Mouse (Mus musculus) lung, embryonic 14.5 days (tissue): ENCODE data around the gene D430041D05Rik. TPM values are rescaled to one million over a fixed set of nuclear protein-coding genes. Genes with fewer than 3 reads are reported as not detected.
"Not testable (repeated sequence)": the region's sequence is repeated elsewhere in the genome, so short reads cannot be mapped to it uniquely, and the experiment has no call there.

Experiments used
- ATAC-seq: fragments of 200-750 bp; cut with Nextera tagmentation; 2 replicates; pipeline ENCODE4 v1.8.0; 2017; ENCODE audit warnings: mild to moderate bottlenecking, moderate TSS enrichment, moderate library complexity; ENCODE audit not compliant: insufficient read depth
- DNase-seq: peaks from one replicate; pipeline ENCODE4 v3.0.0-alpha.2; 2015
- H3K27ac ChIP-seq: fragments of 300-500 bp; sonication (generic); 2 replicates; pipeline ENCODE4 v1.5.1; 2014; ENCODE audit warnings: low read depth, mild to moderate bottlenecking, moderate library complexity
- H3K27me3 ChIP-seq: fragments of 300-500 bp; sonication (generic); 2 replicates; pipeline ENCODE4 v1.6.1; 2014; ENCODE audit warnings: low read length, control low read depth; ENCODE audit not compliant: insufficient read depth
- H3K36me3 ChIP-seq: fragments of 300-500 bp; sonication (generic); 2 replicates; pipeline ENCODE4 v1.6.1; 2014; ENCODE audit warnings: control low read depth; ENCODE audit not compliant: insufficient read depth
- H3K4me1 ChIP-seq: fragments of 300-500 bp; sonication (generic); 2 replicates; pipeline ENCODE4 v1.6.1; 2014; ENCODE audit warnings: antibody characterized with exemption, control low read depth; ENCODE audit not compliant: insufficient read depth
- H3K4me2 ChIP-seq: fragments of 300-500 bp; sonication (generic); 2 replicates; pipeline ENCODE4 v1.6.1; 2014; ENCODE audit warnings: mild to moderate bottlenecking
- H3K4me3 ChIP-seq: fragments of 300-500 bp; sonication (generic); 2 replicates; pipeline ENCODE4 v1.5.1; 2014; ENCODE audit warnings: low read depth, low read length
- H3K9ac ChIP-seq: fragments of 300-500 bp; sonication (generic); 2 replicates; pipeline ENCODE4 v1.6.1; 2014
- H3K9me3 ChIP-seq: fragments of 300-500 bp; sonication (generic); 2 replicates; pipeline ENCODE4 v1.6.1; 2016; ENCODE audit warnings: low read depth, low read length, control low read depth
- CTCF ChIP-seq: IDR thresholded peaks from 2 replicates; pipeline ENCODE4 v1.5.1; 2016; ENCODE audit warnings: antibody characterized with exemption, low read depth
- WGBS: fragments of 180-500 bp; shearing (Covaris S2); extraction: QIAGEN DNeasy Blood & Tissue Kit; methylation state at CpG from one replicate; pipeline ENCODE4 v1.1.7; 2014; 5-methylcytosine and 5-hydroxymethylcytosine counted together
- polyA plus RNA-seq: library from polyadenylated mRNA; unstranded; fragments of >200 nt; fragmentation: Nextera tagmentation; extraction: Ambion mirVana; gene quantifications from 2 replicates; pipeline ENCODE4 v1.2.1, GENCODE M21; 2014

D430041D05Rik gene
- polyA plus RNA-seq, 1 experiment from 2014 or later = 1.3 TPM

DNA sequence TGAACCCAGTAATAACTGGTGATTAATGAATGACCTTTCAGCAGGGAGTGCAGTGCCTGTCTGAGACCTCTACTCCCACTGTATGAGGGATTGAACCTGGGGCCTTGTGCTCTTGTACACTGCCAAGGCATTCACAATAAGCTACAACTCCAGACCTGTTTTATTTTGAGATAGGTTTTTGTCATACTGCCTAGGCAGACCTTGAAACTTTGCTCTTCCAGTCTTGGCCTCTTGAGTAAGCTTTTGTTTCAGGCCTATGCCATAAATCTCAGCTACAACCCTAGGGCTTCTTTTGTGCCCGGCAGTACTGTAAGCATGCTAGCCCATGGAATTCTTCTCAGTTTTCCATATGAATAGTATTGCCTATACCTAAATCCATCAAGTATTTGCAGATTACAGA lies 291.7 kb downstream of the D430041D05Rik start:
- Histone ChIP-seq H3K9ac (no peak overlapping the region), H3K27me3 (no peaks in the 10 kb centered on the region), H3K4me2 (no peak overlapping the region), H3K9me3 (no peaks in the 10 kb centered on the region), H3K4me3 (no peak overlapping the region), H3K27ac (no peak overlapping the region), H3K36me3 (no peaks in the 10 kb centered on the region), H3K4me1 (0 out of 2 replicates have a peak, but pooled peaks cover 3% of the 10 kb centered on the region)
- ATAC-seq (no peak), DNase-seq (no peak)
- TF ChIP-seq CTCF = no peak
- 74% methylated on average over 1 of the region's 1 CpGs for WGBS

DNA sequence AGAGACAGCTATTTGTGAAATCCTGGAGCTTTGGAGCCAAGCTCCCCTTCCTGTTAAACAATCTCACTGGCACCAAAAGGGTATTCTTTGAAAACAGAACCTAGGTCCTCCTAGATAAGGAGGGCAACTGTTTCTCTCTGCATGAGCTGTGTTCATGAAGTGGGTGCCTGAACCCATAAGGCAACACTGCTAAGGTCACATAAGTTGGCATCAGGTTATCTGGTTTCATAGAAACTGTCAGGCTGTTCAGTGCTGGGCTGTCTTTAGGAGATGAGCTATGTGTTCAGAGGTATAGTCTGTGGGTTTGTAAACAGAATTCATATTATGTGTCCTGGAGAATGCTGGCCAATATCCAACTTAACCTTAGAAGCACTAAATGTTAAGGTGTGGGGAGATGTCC lies 293.6 kb downstream of the D430041D05Rik start:
- DNase-seq, H3K36me3 ChIP-seq, H3K4me1 ChIP-seq, H3K4me3 ChIP-seq, H3K9me3 ChIP-seq, H3K9ac ChIP-seq, ATAC-seq, H3K27ac ChIP-seq, H3K4me2 ChIP-seq, H3K27me3 ChIP-seq: not testable (repeated sequence)

DNA sequence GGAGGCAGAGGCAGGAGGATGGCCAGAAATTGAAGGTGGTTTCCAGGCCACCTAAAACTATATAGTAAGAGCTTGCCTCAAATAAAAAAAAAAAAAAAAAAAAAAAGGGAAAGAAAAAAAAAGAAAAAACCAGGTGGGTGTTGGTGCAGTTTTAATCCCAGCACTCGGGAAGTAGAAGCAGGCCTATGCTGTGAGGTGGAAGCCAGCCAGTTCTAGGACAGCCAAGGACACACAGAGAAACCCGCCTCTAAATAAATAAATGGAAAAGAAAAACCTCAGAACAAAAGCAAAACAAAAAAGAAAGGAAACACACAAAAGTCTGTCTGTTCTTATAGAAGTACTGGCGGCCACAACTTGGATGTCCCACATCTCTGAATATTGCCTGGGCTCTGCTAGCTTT lies 295.9 kb downstream of the D430041D05Rik start:
- Histone ChIP-seq H3K27ac (no peak overlapping the region), H3K9ac (no peak overlapping the region), H3K36me3 (no peaks in the 10 kb centered on the region), H3K4me1 (no peaks in the 10 kb centered on the region), H3K9me3 (no peaks in the 10 kb centered on the region), H3K4me3 (no peak overlapping the region), H3K27me3 (no peaks in the 10 kb centered on the region), H3K4me2 (no peak overlapping the region)
- 77% methylated on average over 3 of the region's 3 CpGs for WGBS
- ATAC-seq (no peak), DNase-seq (no peak)
- no peak for TF ChIP-seq CTCF

DNA sequence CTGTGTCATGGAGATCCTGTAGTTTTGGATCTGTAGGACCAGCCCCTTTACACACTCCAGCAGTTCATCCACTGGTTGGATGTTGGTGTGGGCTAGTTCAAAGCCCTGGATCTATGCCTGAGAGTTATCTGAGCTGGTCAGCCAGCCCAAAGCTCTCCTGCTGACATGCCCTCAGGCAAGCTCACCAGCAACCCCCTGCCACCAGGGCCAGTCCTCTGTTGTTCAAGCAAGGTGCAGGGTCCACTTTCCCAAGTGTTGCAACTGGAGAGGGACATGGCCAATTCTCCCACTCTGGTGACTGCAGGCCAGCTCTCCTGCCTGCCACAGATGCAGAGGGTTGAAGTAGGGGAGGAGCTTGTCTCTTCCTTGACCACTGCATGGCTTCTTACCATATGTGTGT lies 297.2 kb downstream of the D430041D05Rik start:
- H3K4me3 ChIP-seq, H3K27me3 ChIP-seq, DNase-seq, ATAC-seq, H3K9me3 ChIP-seq, H3K4me2 ChIP-seq, H3K27ac ChIP-seq, H3K4me1 ChIP-seq, H3K36me3 ChIP-seq, H3K9ac ChIP-seq: not testable (repeated sequence)

DNA sequence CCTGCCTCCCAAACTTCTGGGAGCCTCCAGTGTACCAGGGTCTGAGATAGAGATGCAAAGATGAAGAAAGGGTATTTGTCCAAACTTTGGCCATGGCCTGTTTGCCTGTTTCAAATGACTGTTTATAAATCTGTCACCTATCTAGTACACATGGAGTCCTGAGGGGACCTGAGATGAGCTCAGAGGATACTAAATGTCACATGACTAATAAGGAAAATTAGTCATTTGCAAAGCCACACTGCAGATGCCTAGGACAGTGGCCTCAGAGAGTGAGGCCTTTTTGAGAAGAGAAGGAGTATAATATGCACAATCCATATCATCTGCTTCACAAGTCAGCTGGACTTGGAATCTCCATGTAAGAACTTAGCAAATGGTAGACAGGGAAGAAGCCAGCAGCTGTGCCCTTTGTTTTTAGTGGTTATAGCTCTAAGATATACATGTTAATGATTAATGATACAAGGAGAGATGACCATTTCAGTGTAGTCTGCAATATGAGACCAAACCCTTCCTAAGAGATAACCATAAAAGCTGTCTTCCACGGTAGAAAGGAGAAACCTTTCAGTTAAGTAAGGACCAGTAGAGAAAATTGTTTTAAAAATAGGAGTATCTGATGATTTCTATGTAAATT lies 299.5 kb downstream of the D430041D05Rik start:
- ATAC-seq, H3K9ac ChIP-seq: not testable (repeated sequence)
- WGBS = no CpG with 5 or more reads among the region's 1 CpGs

DNA sequence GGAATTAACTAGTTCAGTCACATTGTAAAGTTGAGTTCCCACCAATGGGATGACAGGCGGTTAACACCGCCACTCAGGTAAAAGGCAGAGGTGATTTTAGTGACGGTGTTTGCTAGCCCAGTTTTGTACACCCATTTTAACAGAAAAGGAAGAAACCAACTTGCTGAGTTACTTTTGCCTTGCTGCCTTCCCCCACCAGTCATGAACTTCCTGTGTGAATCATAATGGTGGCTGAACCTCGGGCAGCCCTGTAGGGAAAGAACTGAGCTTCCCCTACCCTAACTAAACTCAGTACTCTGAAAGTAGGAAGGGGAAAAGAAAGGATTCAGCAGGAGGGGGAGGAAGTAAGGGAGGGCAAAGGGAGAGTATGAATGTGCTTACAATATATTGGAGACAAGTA lies 300.8 kb downstream of the D430041D05Rik start:
- H3K27ac ChIP-seq = peak overlapping the region; percentile 6; the same call in 1 of the 2 replicates
- ATAC-seq = no peak
- H3K9ac ChIP-seq = no peak overlapping the region
- no peak for DNase-seq
- H3K27me3 ChIP-seq = no peaks in the 10 kb centered on the region
- H3K4me2 ChIP-seq = no peak overlapping the region
- TF ChIP-seq CTCF = no peak
- H3K9me3 ChIP-seq = no peaks in the 10 kb centered on the region
- H3K4me3 ChIP-seq = no peak overlapping the region
- 83% methylated on average over 4 of the region's 4 CpGs for WGBS
- H3K36me3 ChIP-seq = no peaks in the 10 kb centered on the region
- no peaks in the 10 kb centered on the region for H3K4me1 ChIP-seq

More for the DNA sequence above, 299.5 kb downstream of the D430041D05Rik start:
- not testable (repeated sequence) for H3K36me3 ChIP-seq, DNase-seq, H3K4me1 ChIP-seq, H3K4me2 ChIP-seq, H3K4me3 ChIP-seq, H3K9me3 ChIP-seq, H3K27me3 ChIP-seq, H3K27ac ChIP-seq

DNA sequence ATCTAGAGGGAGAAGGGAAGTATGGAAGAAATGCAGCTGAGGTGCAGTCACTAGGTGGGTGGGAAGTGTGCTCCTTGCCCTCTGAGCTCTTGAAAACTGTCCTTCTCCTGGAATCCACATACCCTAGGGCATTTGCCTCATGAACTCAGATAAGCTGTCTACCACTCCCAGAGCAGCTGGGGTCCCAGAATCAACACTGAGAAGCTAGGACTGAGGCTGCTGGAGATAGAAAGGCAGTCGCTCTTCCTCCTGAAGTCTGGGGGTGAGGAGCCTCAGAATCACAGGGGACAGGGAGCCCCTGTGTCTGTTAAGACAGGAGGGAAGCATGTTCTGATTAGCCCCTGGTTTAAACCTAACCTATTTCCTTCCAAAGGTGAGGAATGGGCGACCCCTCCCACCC lies 301.3 kb downstream of the D430041D05Rik start:
- DNase-seq (no peak), ATAC-seq (no peak)
- TF ChIP-seq CTCF = no peak
- H3K9ac ChIP-seq = no peak overlapping the region
- no peaks in the 10 kb centered on the region for H3K4me1 ChIP-seq
- no peaks in the 10 kb centered on the region for H3K27me3 ChIP-seq
- H3K9me3 ChIP-seq = no peaks in the 10 kb centered on the region
- H3K4me3 ChIP-seq = no peak overlapping the region
- WGBS = 51% methylated on average over 2 of the region's 2 CpGs
- H3K36me3 ChIP-seq = no peaks in the 10 kb centered on the region
- H3K27ac ChIP-seq = peak overlapping the region; percentile 6; the same call in 1 of the 2 replicates
- no peak overlapping the region for H3K4me2 ChIP-seq

DNA sequence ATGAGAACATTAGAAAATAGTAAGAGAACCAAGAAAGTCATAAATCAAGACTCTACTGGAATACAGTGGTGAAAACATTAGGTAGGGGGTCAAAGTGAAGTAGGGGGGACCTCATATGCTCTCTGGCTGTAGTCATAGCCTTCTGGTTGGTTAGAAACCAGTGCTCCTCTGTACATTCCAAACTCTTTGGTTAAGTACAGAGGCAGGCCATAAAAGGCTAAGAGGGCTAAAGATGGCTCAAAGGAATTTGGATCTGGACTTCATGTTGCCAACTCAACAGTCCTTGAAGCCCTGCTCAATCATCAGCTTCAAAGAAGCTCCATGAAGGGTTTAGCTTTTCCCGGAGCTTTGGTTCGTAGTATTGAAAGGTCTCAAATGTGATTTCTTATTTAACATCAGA lies 301.8 kb downstream of the D430041D05Rik start:
- not testable (repeated sequence) for H3K36me3 ChIP-seq, H3K27ac ChIP-seq, H3K9ac ChIP-seq, H3K4me2 ChIP-seq, H3K4me1 ChIP-seq, ATAC-seq, H3K4me3 ChIP-seq, H3K27me3 ChIP-seq, DNase-seq, H3K9me3 ChIP-seq
- 78% methylated on average over 2 of the region's 2 CpGs for WGBS
